Mouse (Mus musculus): ENCODE measurements around the gene Slc5a6.
A peak's percentile ranks its signal among the peaks of the same experiment; 100 is the strongest.

DNA sequence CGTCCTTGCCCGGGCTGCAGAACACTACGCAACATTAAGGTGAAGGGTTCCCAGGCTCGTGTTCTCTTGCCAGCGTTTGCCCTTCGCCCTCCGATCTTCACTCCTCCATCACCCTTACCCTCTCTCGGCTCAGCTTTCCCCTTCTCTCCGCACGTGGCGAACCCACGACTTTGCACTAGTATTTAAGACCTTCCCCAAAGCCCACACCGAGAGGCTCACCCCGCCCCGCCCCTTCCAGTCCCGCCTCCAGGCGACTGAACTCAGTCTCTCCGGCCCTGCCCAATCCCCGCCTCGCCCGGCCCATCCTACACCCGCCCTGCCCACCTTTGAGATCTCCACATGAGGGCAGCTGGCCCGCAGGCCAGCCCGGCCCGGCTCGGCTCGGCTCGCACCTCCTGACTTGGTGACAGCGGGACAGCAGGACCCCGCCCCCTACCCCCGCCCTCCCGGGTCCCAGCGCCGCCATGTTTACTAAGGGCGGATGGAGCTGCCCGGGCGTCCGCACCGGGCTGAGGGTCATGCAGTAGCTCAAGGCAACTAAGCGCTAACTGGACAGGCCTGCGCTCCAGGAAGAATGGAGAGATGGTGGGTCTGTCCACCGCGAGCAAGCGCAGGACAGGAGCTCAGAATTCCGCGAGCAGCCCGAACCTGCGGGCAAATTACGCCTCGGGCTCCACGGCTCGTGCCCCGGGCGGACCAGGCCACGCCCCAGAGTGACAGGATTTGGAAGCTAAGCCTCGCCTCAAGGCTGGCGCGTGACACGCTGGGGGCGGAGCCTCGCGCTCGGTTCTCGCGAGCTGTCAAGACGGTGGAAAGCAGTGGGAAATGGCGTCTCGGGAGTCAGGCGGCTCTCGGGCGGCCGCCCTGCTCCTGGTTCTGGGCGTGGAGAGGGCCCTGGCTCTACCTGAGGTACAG, 619 bp downstream of the Slc5a6 start, which contains the start of gene Atraid:
- TF ChIP-seq CTCF (IDR thresholded peaks at IDR 0.05; ENCODE audit: insufficient read depth, low read depth, low read length) (no peak), POLR2A (IDR thresholded peaks at IDR 0.05; ENCODE audit: insufficient read depth, low read depth, low read length) (peak; percentile 95)

All from olfactory bulb, adult 2 months (tissue).